Mouse (Mus musculus): ENCODE results near the gene Gpr68. TPM values are rescaled to one million over a fixed set of nuclear protein-coding genes. Genes with fewer than 3 reads are reported as not detected.

The Gpr68 gene
- polyA plus RNA-seq, 1 experiment from 2014 or later: 0.71 TPM

GRCm38 (mm10) chr12:100941361-100941760 lies 33.4 kb upstream of the Gpr68 start:
- H3K4me1 ChIP-seq: peaks cover 16% of the 10 kb centered on the region

GRCm38 (mm10) chr12:100937441-100938360 lies 29.7 kb upstream of the Gpr68 start:
- Histone ChIP-seq H3K4me2 (no peak overlapping the region), H3K27ac (peak overlapping the region; percentile 85), H3K4me3 (no peak overlapping the region), H3K9ac (no peak overlapping the region), H3K4me1 (peaks cover 12% of the 10 kb centered on the region), H3K27me3 (no peaks in the 10 kb centered on the region), H3K36me3 (peaks cover 21% of the 10 kb centered on the region), H3K9me3 (no peaks in the 10 kb centered on the region)
- 49% methylated on average over 21 of the region's 21 CpGs for WGBS
- ATAC-seq (ENCODE audit: borderline replicate concordance, extremely low read depth, low FRiP score, low TSS enrichment): peak; percentile 51; the same call in 1 of the 2 replicates

More at GRCm38 (mm10) chr12:100941361-100941760, 33.4 kb upstream of the Gpr68 start:
- no peaks in the 10 kb centered on the region for H3K27me3 ChIP-seq
- H3K27ac ChIP-seq: no peak overlapping the region
- H3K9ac ChIP-seq: no peak overlapping the region
- no peak for ATAC-seq (ENCODE audit: borderline replicate concordance, extremely low read depth, low FRiP score, low TSS enrichment)
- no peak overlapping the region for H3K4me3 ChIP-seq
- 48% methylated on average over 3 of the region's 3 CpGs for WGBS
- no peak overlapping the region for H3K4me2 ChIP-seq
- H3K36me3 ChIP-seq: peaks cover 22% of the 10 kb centered on the region
- H3K9me3 ChIP-seq: no peaks in the 10 kb centered on the region

DNA sequence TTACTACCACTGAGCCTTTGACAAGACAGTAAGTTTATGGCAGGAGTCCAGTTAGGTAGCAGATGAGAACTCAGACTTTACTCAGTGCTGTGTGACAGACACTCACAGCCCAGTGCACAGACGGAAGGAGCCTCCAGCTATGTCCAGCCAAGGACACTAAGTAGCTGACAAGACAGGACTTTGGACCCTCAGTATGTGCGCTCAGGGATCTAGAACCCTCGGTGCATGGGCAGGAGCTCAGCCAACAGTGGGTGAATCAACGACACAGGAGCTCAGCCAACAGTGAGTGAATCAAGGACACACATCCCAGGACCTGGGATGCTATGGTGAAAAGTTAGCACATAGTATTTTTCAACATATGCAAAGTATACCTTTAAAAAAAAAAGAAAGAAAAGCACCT lies 28.7 kb upstream of the Gpr68 start:
- no peak for ATAC-seq (ENCODE audit: borderline replicate concordance, extremely low read depth, low FRiP score, low TSS enrichment)
- Histone ChIP-seq H3K4me3 (no peak overlapping the region), H3K27me3 (no peaks in the 10 kb centered on the region), H3K9me3 (no peaks in the 10 kb centered on the region), H3K9ac (no peak overlapping the region), H3K36me3 (peaks cover 23% of the 10 kb centered on the region), H3K27ac (peak overlapping the region; percentile 85; the same call in 1 of the 2 replicates), H3K4me2 (no peak overlapping the region), H3K4me1 (peaks cover 12% of the 10 kb centered on the region)
- 82% methylated on average over 4 of the region's 4 CpGs for WGBS

- H3K36me3 ChIP-seq: peaks cover 26% of the 10 kb centered on the region
- no peak overlapping the region for H3K9ac ChIP-seq
- 22% methylated on average over 2 of the region's 2 CpGs for WGBS
- ATAC-seq (ENCODE audit: borderline replicate concordance, extremely low read depth, low FRiP score, low TSS enrichment): no peak
- peaks cover 12% of the 10 kb centered on the region for H3K4me1 ChIP-seq
- no peaks in the 10 kb centered on the region for H3K9me3 ChIP-seq
- 0 out of 2 replicates have a peak overlapping the region, but pooled peaks have one; percentile 85 for H3K27ac ChIP-seq
- no peak overlapping the region for H3K4me3 ChIP-seq
- no peaks in the 10 kb centered on the region for H3K27me3 ChIP-seq
- H3K4me2 ChIP-seq: no peak overlapping the region
Observed at GRCm38 (mm10) chr12:100936116-100936515, 28.1 kb upstream of the Gpr68 start.

DNA sequence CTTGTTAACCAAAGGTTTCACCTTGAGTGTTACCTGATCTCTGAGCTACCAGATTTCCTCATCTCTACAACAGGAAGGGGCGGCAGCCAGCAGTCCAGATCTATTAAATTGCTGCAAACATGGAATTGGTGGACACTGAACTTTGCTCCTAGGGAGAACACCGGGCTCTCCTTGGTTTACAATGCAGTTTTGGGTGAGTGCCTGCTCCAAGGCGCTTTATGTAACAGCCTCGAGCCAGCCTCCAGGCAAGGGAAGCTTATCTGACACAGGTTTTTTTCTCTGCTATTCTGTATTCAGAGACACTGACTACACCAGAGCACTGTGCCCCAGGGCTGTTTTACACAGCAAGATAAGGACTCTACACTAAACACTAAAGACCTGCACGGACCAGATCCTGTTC lies 26.8 kb upstream of the Gpr68 start:
- ATAC-seq (ENCODE audit: borderline replicate concordance, extremely low read depth, low FRiP score, low TSS enrichment): no peak
- 79% methylated on average over 5 of the region's 5 CpGs for WGBS
- Histone ChIP-seq H3K4me2 (no peak overlapping the region), H3K27ac (no peak overlapping the region), H3K36me3 (peaks cover 33% of the 10 kb centered on the region), H3K4me3 (no peak overlapping the region), H3K27me3 (no peaks in the 10 kb centered on the region), H3K9me3 (no peaks in the 10 kb centered on the region), H3K9ac (no peak overlapping the region), H3K4me1 (peaks cover 12% of the 10 kb centered on the region)

DNA sequence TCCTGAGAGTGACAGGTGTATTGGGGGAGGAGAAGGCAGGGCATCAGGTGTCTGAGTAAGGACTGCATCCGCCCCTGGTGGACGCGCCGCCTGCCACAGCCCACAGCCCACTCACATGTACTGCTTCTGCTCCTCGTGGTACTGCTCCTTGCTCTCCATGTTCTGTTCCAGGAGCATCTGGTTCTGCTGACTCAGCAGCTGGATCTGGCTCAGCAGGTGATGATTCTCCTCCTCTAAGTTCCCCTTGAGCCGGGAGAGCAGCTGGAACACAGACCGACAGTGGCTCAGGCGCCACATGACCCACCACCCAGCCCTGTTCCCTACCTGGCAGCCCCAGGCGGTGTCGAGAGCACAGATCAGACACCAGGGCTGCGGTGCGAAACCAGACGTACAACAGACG lies 23.7 kb upstream of the Gpr68 start:
- Histone ChIP-seq H3K4me3 (no peak overlapping the region), H3K4me1 (no peaks in the 10 kb centered on the region), H3K9me3 (no peaks in the 10 kb centered on the region), H3K27me3 (no peaks in the 10 kb centered on the region), H3K4me2 (no peak overlapping the region), H3K9ac (no peak overlapping the region), H3K36me3 (peaks cover 44% of the 10 kb centered on the region), H3K27ac (no peak overlapping the region)
- no peak for ATAC-seq (ENCODE audit: borderline replicate concordance, extremely low read depth, low FRiP score, low TSS enrichment)
- WGBS: 95% methylated on average over 14 of the region's 14 CpGs

- ATAC-seq (ENCODE audit: borderline replicate concordance, extremely low read depth, low FRiP score, low TSS enrichment): no peak
- Histone ChIP-seq H3K9me3 (no peaks in the 10 kb centered on the region), H3K27me3 (no peaks in the 10 kb centered on the region), H3K4me2 (no peak overlapping the region), H3K27ac (no peak overlapping the region), H3K36me3 (peaks cover 36% of the 10 kb centered on the region), H3K9ac (no peak overlapping the region), H3K4me3 (no peak overlapping the region), H3K4me1 (no peaks in the 10 kb centered on the region)
- WGBS: 89% methylated on average over 9 of the region's 9 CpGs
Observed at GRCm38 (mm10) chr12:100928286-100928685, 20.3 kb upstream of the Gpr68 start.

- no peak overlapping the region for H3K9ac ChIP-seq
- no peak overlapping the region for H3K4me2 ChIP-seq
- H3K36me3 ChIP-seq: peaks cover 28% of the 10 kb centered on the region
- no peaks in the 10 kb centered on the region for H3K27me3 ChIP-seq
- H3K4me3 ChIP-seq: no peak overlapping the region
- 69% methylated on average over 14 of the region's 14 CpGs for WGBS
- 0 out of 2 replicates have a peak, but pooled peaks have one; percentile 10 for ATAC-seq (ENCODE audit: borderline replicate concordance, extremely low read depth, low FRiP score, low TSS enrichment)
- no peaks in the 10 kb centered on the region for H3K4me1 ChIP-seq
- no peak overlapping the region for H3K27ac ChIP-seq
- H3K9me3 ChIP-seq: no peaks in the 10 kb centered on the region
Observed at GRCm38 (mm10) chr12:100925644-100926619, 17.9 kb upstream of the Gpr68 start.

DNA sequence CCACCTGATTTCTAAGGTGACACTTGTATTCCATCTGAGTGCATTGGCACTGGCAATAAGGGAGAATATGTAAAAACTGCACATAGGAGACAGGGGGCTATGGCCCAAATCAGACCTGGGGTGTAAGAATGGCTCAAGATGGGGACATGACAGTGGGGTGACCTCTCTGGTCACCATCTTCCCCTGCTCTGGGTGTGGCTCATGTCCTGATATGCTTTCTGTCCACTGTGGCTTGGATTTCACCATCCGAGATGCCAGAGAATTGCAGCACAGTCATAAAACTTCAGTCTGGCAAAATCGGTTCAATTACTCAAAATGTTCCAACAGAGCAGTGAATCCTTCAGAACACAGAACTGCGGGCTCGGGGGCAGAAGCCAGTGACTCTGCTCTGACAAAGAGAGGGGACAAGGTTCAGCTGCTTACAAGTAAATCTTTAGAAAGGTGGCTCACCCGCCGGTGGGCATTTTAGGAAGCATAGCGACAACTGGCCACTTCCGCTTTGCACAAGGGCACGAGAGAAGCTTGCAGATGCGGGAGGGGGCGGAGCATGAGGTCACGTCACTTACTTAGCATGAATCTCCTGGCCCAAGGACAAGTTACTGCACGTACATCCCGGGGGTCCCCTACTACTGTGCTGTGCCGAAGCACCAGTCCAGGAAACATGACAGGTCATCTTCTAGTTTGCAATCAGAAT lies 16.8 kb upstream of the Gpr68 start:
- Histone ChIP-seq H3K9me3 (no peaks in the 10 kb centered on the region), H3K27me3 (no peaks in the 10 kb centered on the region), H3K27ac (no peak overlapping the region), H3K4me1 (no peaks in the 10 kb centered on the region), H3K4me2 (no peak overlapping the region), H3K9ac (no peak overlapping the region), H3K4me3 (no peak overlapping the region), H3K36me3 (peaks cover 22% of the 10 kb centered on the region)
- 87% methylated on average over 15 of the region's 15 CpGs for WGBS
- ATAC-seq (ENCODE audit: borderline replicate concordance, extremely low read depth, low FRiP score, low TSS enrichment): no peak

GRCm38 (mm10) chr12:100910731-100911130 lies 2.7 kb upstream of the Gpr68 start:
- Histone ChIP-seq H3K4me2 (no peak overlapping the region), H3K4me1 (0 out of 2 replicates have a peak, but pooled peaks cover 5% of the 10 kb centered on the region), H3K36me3 (0 out of 2 replicates have a peak, but pooled peaks cover 7% of the 10 kb centered on the region), H3K27me3 (peaks cover 22% of the 10 kb centered on the region), H3K9ac (no peak overlapping the region), H3K9me3 (no peaks in the 10 kb centered on the region), H3K4me3 (no peak overlapping the region), H3K27ac (no peak overlapping the region)
- ATAC-seq (ENCODE audit: borderline replicate concordance, extremely low read depth, low FRiP score, low TSS enrichment): no peak
- 74% methylated on average over 12 of the region's 12 CpGs for WGBS

DNA sequence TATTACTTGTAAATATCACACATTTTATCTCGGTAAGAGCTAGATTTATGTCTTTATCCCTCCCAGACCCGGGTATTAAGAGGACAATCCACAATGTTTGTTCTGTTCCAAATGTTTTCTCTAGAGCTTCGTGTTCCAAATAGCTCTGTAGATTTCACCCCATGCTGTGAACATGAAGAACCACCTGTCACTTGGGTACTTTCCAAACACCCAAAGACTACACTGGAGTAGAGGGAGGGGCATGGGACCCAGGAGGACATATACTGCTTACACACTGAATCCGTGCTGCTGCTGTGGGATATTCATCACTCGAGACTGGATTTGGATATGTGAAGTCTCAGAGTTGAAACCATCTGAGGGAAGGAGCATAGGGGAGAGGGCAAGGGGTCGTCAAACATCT lies 1.8 kb upstream of the Gpr68 start:
- no peak overlapping the region for H3K4me2 ChIP-seq
- no peak for ATAC-seq (ENCODE audit: borderline replicate concordance, extremely low read depth, low FRiP score, low TSS enrichment)
- H3K27ac ChIP-seq: no peak overlapping the region
- H3K36me3 ChIP-seq: 0 out of 2 replicates have a peak, but pooled peaks cover 6% of the 10 kb centered on the region
- H3K4me1 ChIP-seq: 0 out of 2 replicates have a peak, but pooled peaks cover 5% of the 10 kb centered on the region
- no peak overlapping the region for H3K9ac ChIP-seq
- peaks cover 22% of the 10 kb centered on the region for H3K27me3 ChIP-seq
- H3K4me3 ChIP-seq: no peak overlapping the region
- no peaks in the 10 kb centered on the region for H3K9me3 ChIP-seq
- 49% methylated on average over 6 of the region's 6 CpGs for WGBS
